Mouse (Mus musculus) E14TG2a.4 (cell line): ENCODE data around the gene Pcdh9.

Source experiments
- H3K27me3 ChIP-seq: 2 replicates; pipeline ENCODE4 v1.6.1; 2014; ENCODE audit warnings: low read length, control low read depth; ENCODE audit not compliant: insufficient read depth
- H3K36me3 ChIP-seq: 2 replicates; pipeline ENCODE4 v1.6.1; 2014; ENCODE audit warnings: low read length, control low read depth; ENCODE audit not compliant: insufficient read depth
- H3K4me1 ChIP-seq: replicated peaks from 2 replicates; pipeline ENCODE4 v1.6.1; 2014; ENCODE audit warnings: low read depth, low read length, control low read depth
- H3K4me3 ChIP-seq: replicated peaks from 2 replicates; pipeline ENCODE4 v1.5.1; 2014; ENCODE audit warnings: mild to moderate bottlenecking, low read length
- H3K9me3 ChIP-seq: 2 replicates; pipeline ENCODE4 v1.6.1; 2014; ENCODE audit warnings: low read length, control low read depth
- CTCF ChIP-seq: conservative IDR thresholded peaks from 2 replicates; pipeline ENCODE4 v1.5.1; 2014; ENCODE audit warnings: low read length
- NANOG ChIP-seq: IDR thresholded peaks from 2 replicates; pipeline ENCODE4 v1.6.1; 2014; ENCODE audit warnings: borderline replicate concordance, low read length, mixed read lengths
- POU5F1 ChIP-seq: IDR thresholded peaks from 2 replicates; pipeline ENCODE4 v1.6.1; 2014; ENCODE audit warnings: low read length, borderline replicate concordance

The Pcdh9 gene

GRCm38 (mm10) chr14:93066732-93067410, 823.6 kb downstream of the Pcdh9 start:
- no peak overlapping the region for H3K4me3 ChIP-seq
- no peaks in the 10 kb centered on the region; the same call in 1 of the 2 replicates for H3K9me3 ChIP-seq
- H3K4me1 ChIP-seq = no peaks in the 10 kb centered on the region
- no peaks in the 10 kb centered on the region for H3K27me3 ChIP-seq
- no peaks in the 10 kb centered on the region for H3K36me3 ChIP-seq
- no peak for TF ChIP-seq NANOG
- TF ChIP-seq POU5F1 = no peak
- no peak for TF ChIP-seq CTCF

GRCm38 (mm10) chr14:93061824-93062620, 828.5 kb downstream of the Pcdh9 start:
- no peaks in the 10 kb centered on the region for H3K36me3 ChIP-seq
- H3K9me3 ChIP-seq = peaks cover 5% of the 10 kb centered on the region; the same call in 1 of the 2 replicates
- H3K4me3 ChIP-seq = no peak overlapping the region
- TF ChIP-seq CTCF (no peak), NANOG (no peak), POU5F1 (no peak)
- no peaks in the 10 kb centered on the region for H3K27me3 ChIP-seq
- no peaks in the 10 kb centered on the region for H3K4me1 ChIP-seq

GRCm38 (mm10) chr14:93058799-93059198, 831.7 kb downstream of the Pcdh9 start:
- no peak overlapping the region for H3K4me3 ChIP-seq
- H3K36me3 ChIP-seq = no peaks in the 10 kb centered on the region
- TF ChIP-seq CTCF (no peak), NANOG (no peak), POU5F1 (no peak)
- peaks cover 5% of the 10 kb centered on the region; the same call in 1 of the 2 replicates for H3K9me3 ChIP-seq
- no peaks in the 10 kb centered on the region for H3K4me1 ChIP-seq
- H3K27me3 ChIP-seq = no peaks in the 10 kb centered on the region

GRCm38 (mm10) chr14:93055997-93056396, 834.5 kb downstream of the Pcdh9 start:
- Histone ChIP-seq H3K4me3 (no peak overlapping the region), H3K36me3 (no peaks in the 10 kb centered on the region), H3K27me3 (no peaks in the 10 kb centered on the region), H3K9me3 (peaks cover 5% of the 10 kb centered on the region; the same call in 1 of the 2 replicates), H3K4me1 (no peaks in the 10 kb centered on the region)
- TF ChIP-seq NANOG (no peak), CTCF (no peak), POU5F1 (no peak)

GRCm38 (mm10) chr14:93040591-93040990, 849.9 kb downstream of the Pcdh9 start:
- H3K4me3 ChIP-seq = no peak overlapping the region
- no peaks in the 10 kb centered on the region for H3K36me3 ChIP-seq
- no peaks in the 10 kb centered on the region for H3K4me1 ChIP-seq
- no peaks in the 10 kb centered on the region for H3K27me3 ChIP-seq
- no peaks in the 10 kb centered on the region for H3K9me3 ChIP-seq
- TF ChIP-seq CTCF (no peak), POU5F1 (no peak), NANOG (no peak)

GRCm38 (mm10) chr14:93039326-93040221, 850.9 kb downstream of the Pcdh9 start:
- TF ChIP-seq CTCF (no peak), NANOG (no peak), POU5F1 (no peak)
- H3K27me3 ChIP-seq = no peaks in the 10 kb centered on the region
- H3K4me3 ChIP-seq = no peak overlapping the region
- no peaks in the 10 kb centered on the region for H3K36me3 ChIP-seq
- H3K4me1 ChIP-seq = no peaks in the 10 kb centered on the region
- no peaks in the 10 kb centered on the region for H3K9me3 ChIP-seq

- H3K4me3 ChIP-seq = no peak overlapping the region
- no peaks in the 10 kb centered on the region for H3K9me3 ChIP-seq
- TF ChIP-seq NANOG (no peak), CTCF (no peak), POU5F1 (no peak)
- no peaks in the 10 kb centered on the region for H3K36me3 ChIP-seq
- no peaks in the 10 kb centered on the region for H3K4me1 ChIP-seq
- no peaks in the 10 kb centered on the region for H3K27me3 ChIP-seq
Measured at GRCm38 (mm10) chr14:93009147-93010064, 881.1 kb downstream of the Pcdh9 start.
